Mouse (Mus musculus) layer of hippocampus, adult 9-11 months (tissue): ENCODE measurements around the gene Krtap4-9.
"Not testable (repeated sequence)": the region's sequence is repeated elsewhere in the genome, so short reads cannot be mapped to it uniquely, and the experiment has no call there.

ENCODE experiments used
- DNase-seq: peaks from one replicate; pipeline ENCODE4 v3.0.0; 2022

The Krtap4-9 gene

DNA sequence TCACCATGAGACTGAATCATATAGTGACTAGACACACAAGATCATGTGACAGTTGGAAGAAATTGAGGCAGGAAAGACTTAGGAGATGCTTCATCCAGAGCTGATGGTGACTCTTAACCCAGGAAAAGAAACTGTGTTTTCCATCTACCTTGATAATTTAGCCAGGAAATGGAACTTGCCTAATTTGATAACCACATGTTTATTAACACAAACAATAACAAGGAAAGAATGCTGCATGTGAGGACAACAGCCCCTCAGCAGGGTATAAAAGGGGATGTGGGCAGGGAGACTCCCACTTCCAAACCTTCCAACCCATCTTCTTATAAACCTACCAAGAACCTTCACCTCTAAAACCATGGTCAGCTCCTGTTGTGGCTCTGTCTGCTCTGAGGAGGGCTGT lies at the start of gene Krtap4-9:
Krtap4-9 (plus strand) TSS at position 301 of the 400 bp plus-strand sequence.
- not testable (repeated sequence) for DNase-seq

DNA sequence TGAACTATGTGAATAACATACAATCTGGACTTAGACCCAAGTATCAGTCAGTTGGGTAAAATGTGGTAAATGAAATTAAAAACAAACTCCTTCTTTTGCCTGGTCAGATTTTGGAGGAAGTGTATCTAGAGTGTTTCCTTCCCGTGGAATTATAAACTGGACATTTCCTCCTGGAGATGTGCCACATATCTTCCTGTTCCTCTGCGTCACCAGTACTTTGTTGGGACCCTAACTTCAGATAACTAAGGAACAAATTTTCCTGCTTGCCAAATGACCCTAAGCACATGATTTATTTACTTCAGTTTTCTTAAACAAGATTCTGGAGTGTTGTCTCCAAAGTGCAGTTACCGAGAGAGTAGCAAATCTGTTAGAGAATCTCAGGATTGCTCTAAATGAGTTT lies 41.0 kb upstream of the Krtap4-9 start:
- DNase-seq, result no peak

DNA sequence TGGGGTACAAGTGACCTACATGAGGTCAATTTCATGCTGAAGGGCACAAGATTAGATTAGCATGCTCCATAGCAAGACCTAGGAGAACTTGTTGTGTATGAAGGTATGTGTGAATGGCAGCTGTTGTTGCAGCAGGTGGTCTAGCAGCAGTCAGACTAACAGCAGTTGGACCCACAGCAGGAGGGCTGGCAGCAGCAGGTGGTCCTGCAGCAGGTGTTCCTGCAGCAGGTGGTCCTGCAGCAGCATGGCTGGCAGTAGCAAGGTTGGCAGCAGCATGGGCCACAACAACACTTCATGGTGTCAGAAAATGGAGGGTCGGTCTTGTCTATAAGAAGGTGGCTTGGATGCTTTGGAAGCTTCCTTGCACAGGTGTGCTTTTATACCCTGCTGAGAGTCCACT lies 26.1 kb upstream of the Krtap4-9 start:
- no peak for DNase-seq

DNA sequence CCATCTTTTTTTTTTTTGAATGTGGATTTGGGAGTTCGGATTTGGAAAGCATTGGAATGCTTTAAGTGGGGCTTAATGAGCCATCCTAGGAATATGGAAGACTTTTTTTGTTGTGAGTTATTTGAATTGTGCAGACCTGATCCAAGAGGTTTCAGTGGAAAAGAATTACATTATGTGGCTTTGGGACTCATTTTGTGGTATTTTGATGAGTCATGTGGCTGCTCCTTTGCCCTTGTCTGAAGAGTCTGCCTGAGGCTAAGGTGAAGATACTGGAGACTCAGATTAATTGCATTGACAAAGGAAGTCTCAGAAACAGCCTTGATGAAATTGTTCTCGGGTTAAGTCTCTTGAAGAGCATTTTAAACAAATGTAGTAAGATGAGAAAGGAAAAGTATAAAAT lies 16.6 kb upstream of the Krtap4-9 start:
- no peak for DNase-seq

DNA sequence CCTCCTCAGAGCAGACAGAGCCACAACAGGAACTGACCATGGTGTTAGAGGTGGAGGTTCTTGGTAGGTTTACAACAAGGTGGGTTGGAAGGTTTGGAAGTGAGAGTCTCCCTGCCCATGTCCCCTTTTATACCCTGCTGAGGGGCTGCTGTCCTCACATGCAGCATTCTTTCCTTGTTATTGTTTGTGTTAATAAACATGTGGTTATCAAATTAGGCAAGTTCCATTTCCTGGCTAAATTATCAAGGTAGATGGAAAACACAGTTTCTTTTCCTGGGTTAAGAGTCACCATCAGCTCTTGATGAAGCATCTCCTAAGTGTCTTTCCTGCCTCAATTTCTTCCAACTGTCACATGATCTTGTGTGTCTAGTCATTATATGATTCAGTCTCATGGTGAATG lies 12.2 kb upstream of the Krtap4-9 start, which contains the start of gene Gm11595:
Gm11595 (minus strand) TSS at position 101 of the 400 bp plus-strand sequence.
- not testable (repeated sequence) for DNase-seq

DNA sequence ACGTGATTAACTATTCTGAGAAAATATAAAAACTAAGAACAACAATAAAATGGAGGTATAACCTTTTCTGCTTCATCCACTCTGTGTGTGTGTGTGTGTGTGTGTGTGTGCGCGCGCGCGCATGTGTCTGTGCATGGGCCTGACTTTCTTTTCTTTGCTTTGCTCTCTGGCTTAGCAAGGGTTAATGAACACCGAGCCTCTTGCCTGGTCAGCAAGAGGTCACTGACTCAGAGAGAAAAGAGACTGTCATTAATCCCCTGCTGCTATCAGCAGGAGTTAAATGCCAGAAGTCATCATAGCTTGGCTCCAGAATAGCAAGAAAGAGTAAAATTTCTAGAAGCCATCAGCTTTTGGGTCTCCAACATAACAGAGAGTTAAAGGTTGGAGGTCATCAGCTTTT lies 6.6 kb upstream of the Krtap4-9 start:
- no peak for DNase-seq

DNA sequence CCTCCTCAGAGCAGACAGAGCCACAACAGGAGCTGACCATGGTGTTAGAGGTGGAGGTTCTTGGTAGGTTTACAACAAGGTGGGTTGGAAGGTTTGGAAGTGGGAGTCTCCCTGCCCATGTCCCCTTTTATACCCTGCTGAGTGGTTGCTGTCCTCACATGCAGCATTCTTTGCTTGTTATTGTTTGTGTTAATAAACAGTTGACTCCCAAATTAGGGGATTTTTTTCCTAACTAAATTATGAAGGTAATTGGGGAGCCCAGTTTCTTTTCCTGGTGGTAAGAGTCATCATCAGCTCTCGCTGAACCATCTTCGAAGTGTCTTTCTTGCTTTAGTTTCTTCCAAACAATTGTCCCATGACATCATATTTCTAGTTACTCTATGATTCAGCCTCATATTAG lies 4.4 kb upstream of the Krtap4-9 start, which contains the start of gene Krtap4-8:
Krtap4-8 (minus strand) TSS at position 101 of the 400 bp plus-strand sequence.
- no peak for DNase-seq

DNA sequence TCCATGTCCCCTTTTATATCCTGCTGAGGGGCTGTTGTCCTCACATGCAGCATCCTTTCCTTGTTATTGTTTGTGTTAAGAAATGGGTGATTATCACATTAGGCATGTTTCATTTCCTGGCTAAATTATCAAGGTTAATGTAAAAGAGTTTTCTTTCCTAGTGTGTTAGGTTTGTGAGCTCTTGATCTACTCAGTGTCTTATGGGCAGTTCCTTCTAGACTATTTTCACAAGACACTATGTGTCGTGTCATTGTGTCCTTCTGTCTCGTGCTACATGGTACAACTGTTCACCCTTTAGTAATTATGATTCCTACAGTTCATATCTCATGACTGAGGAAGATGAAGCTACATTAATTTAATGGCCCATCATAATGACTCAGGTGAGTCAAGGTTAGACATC lies 8.4 kb downstream of the Krtap4-9 start, which contains the start of gene Gm11596:
Gm11596 (minus strand) TSS at position 101 of the 400 bp plus-strand sequence.
- DNase-seq, result no peak

DNA sequence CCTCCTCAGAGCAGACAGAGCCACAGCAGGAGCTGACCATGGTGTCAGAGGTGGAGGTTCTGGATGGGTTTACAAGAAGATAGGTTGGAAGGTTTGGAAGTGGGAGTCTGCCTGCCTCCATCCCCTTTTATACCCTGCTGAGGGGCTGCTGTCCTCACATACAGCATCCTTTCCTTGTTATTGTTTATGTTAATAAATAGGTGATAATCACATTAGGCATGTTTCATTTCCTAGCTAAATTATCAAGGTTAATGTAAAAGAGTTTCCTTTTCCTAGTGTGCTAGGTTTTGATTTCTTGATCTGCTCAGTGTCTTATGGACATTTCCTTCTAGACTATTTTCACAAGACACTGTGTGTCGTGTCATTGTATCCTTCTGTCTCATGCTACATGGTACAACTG lies 13.8 kb downstream of the Krtap4-9 start, which contains the start of gene Gm11569:
Gm11569 (minus strand) TSS at position 101 of the 400 bp plus-strand sequence.
- not testable (repeated sequence) for DNase-seq

DNA sequence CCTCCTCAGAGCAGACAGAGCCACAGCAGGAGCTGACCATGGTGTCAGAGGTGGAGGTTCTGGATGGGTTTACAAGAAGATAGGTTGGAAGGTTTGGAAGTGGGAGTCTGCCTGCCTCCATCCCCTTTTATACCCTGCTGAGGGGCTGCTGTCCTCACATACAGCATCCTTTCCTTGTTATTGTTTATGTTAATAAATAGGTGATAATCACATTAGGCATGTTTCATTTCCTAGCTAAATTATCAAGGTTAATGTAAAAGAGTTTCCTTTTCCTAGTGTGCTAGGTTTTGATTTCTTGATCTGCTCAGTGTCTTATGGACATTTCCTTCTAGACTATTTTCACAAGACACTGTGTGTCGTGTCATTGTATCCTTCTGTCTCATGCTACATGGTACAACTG lies 19.3 kb downstream of the Krtap4-9 start, which contains the start of gene Gm11554:
Gm11554 (minus strand) TSS at position 101 of the 400 bp plus-strand sequence.
- not testable (repeated sequence) for DNase-seq

DNA sequence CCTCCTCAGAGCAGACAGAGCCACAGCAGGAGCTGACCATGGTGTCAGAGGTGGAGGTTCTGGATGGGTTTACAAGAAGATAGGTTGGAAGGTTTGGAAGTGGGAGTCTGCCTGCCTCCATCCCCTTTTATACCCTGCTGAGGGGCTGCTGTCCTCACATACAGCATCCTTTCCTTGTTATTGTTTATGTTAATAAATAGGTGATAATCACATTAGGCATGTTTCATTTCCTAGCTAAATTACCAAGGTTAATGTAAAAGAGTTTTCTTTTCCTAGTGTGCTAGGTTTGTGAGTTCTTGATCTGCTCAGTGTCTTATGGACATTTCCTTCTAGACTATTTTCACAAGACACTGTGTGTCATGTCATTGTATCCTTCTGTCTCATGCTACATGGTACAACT lies 24.8 kb downstream of the Krtap4-9 start, which contains the start of gene Krtap4-13:
Krtap4-13 (minus strand) TSS at position 101 of the 400 bp plus-strand sequence.
- DNase-seq, result not testable (repeated sequence)

DNA sequence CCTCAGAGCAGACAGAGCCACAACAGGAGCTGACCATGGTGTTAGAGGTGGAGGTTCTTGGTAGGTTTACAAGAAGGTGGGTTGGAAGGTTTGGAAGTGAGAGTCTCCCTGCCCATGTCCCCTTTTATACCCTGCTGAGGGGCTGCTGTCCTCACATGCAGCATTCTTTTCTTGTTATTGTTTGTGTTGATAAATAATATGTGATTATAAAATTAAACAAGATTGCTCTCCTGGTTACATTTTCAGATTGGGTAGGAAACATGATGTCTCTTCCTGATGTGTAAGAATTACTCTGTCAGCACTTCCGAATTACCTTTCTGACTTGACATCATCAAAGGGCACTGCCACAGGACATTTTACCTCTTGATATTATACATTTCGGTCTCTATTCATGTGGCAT lies 30.6 kb downstream of the Krtap4-9 start, which contains the start of gene Gm11564:
Gm11564 (minus strand) TSS at position 101 of the 400 bp plus-strand sequence.
- DNase-seq, result not testable (repeated sequence)
